Mouse (Mus musculus) T-helper 1 cell (primary cell): ENCODE results near the gene Gm11037.

Experiments
- in situ Hi-C: fragments of 300-600 bp; cut with MboI, MseI; formaldehyde crosslinking; loops from one replicate; pipeline ENCODE4 v1.15.1; 2025; ENCODE audit warnings: high pct_unique_total_duplicates

Gene Gm11037

DNA sequence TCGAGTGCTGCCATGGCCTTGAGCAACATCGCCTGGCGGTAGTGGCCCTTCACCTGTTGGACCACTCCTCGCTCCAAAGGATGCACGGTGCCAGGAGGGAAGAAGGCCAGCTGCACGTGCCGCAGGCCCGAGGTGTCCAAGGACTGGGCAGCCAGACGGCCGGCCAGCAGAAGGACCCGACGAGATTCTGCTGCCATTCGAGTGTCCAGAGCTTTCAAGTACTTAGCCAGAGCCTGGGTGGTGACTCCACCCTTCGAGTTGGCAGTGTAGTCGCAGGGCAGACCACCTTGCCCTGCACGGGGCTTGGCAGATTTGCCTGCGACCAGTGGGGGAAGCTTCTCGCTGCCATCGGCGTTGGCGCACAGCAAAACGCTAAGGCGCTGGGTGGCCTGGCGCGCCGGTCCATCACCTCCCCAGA is 45.5 kb downstream of the Gm11037 start:
- in situ Hi-C loops, result loop anchor here (10.0 kb wide), 2 partner anchors 1066 to 1206 kb away; partner anchors contain the start of genes Prokr2 and Tmem230

DNA sequence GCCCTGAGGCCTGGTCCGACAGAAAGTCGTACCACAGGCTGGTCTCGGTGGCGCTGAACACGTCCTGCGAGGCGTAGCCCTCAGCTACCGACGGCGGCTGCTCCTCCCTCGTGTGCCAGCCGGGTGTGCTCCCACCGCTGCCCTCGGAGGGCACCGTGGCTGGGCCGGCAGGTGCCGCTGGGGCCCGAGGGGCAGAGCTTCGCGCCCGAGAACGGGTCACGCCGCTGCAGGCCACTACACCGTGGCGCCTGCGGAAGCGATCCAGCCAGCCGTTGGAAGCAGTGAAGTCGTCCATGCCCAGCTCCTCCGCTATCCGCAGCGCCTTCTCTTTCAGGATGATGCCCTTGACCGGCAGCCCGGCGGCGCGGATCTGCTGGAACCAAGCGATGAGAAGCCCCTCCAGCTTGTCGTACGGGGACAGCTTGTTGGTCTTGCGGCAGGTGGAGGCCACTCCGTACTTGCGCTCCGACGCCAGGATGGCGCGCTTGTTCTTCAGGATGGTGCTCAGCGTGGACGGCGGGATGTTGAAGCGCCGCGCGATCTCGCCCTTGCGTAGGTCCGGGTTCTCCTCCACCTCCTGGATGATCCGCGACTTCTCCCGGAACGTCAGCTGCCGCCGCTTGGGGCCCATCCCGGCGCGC is 46.1 kb downstream of the Gm11037 start:
- in situ Hi-C loops, result loop anchor here (10.0 kb wide), 2 partner anchors 1065 to 1205 kb away; partner anchors contain the start of genes Prokr2 and Tmem230

DNA sequence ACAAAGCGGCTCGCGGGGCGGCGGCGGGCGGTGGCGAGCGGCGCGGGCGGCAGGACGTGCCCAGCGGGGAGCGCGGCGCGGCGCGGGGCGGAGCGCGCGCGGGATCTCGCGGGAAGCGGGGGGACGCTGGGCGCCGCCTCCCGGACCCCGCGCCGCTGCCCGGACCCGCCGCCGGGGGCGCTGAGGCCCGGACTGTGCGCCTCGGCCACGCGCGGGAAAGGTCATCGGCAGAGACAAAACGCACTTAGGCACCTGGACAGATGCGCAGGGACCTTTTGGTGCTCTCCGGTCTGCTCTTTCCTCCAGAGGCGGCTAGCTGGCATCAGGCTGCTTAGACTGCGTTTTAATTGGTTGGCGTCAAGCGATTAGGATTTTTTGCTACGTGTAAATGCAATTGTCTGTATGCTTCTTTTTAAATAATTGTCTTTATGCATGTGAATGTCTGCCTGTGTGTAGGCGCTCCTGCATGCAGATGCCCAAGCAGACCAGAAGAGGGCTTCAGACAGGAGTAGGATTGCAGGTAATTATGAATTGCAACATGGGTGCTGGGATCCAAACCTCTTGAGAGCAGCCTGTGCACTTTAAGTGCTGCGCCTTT is 46.8 kb downstream of the Gm11037 start, which contains the start of gene Cenpb:
Cenpb (minus strand) TSS at position 78 of the 598 bp plus-strand sequence.
- in situ Hi-C loops, result loop anchor here (10.0 kb wide), 2 partner anchors 1065 to 1205 kb away; partner anchors contain the start of genes Prokr2 and Tmem230
